Mouse (Mus musculus): ENCODE results near the gene Myl4. TPM values are rescaled to one million over a fixed set of nuclear protein-coding genes. Genes with fewer than 3 reads are reported as not detected.

Myl4 gene
- polyA plus RNA-seq, 1 experiment from 2014 or later = 6.1 TPM

DNA sequence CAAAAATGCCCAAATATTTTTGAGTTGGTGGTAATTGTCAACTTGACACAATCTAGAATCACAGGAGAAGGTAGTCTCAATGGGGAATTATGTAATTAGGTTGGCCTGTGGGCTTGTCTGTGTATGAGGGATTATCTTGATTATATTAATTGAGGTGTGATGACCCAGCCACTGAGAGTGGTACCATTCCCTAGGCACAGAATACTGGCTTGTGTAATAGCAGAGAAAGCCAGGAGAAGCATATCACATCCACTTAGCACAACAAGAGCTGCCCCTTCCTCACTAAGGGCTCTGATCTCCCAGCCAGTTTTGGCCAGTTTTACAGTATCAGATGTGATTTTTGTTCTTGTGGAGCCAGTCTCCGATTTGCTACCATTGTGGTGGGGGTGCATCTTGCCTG is 39.1 kb downstream of the Myl4 start:
- ATAC-seq (ENCODE audit: low FRiP score) = no peak
- Histone ChIP-seq H3K9me3 (replicated peaks) (peaks cover 16% of the 10 kb centered on the region; the same call in 1 of the 2 replicates), H3K4me3 (no peak overlapping the region), H3K9ac (no peak overlapping the region), H3K36me3 (no peaks in the 10 kb centered on the region), H3K27ac (no peak overlapping the region), H3K4me1 (no peaks in the 10 kb centered on the region), H3K27me3 (no peaks in the 10 kb centered on the region), H3K4me2 (replicated peaks) (no peak overlapping the region)
- 77% methylated on average over 1 of the region's 1 CpGs for WGBS

DNA sequence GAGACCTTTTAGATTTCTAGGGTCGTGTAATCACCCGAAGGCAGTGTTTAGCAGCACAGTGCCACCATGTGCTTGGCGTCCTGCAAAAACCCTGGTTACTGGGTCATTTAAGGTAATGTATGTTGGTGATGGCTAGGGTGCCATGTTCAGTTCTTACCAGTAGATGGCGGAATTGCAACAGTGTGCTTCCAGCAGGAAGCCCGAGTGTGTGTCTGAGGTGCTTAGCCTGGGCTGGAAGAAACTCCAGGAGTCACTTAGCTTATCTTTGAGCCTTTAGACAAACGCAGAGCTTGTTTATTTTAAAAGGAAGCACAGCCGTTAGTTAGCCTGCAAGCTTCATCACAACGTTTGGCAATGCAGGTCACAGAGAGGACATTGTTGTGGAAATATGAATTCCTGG is 39.7 kb downstream of the Myl4 start:
- H3K27me3 ChIP-seq = no peaks in the 10 kb centered on the region
- H3K9me3 ChIP-seq (replicated peaks) = peaks cover 16% of the 10 kb centered on the region; the same call in 1 of the 2 replicates
- H3K4me2 ChIP-seq (replicated peaks) = no peak overlapping the region
- no peaks in the 10 kb centered on the region for H3K36me3 ChIP-seq
- ATAC-seq (ENCODE audit: low FRiP score) = no peak
- no peak overlapping the region for H3K4me3 ChIP-seq
- 3% methylated on average over 8 of the region's 8 CpGs for WGBS
- H3K9ac ChIP-seq = no peak overlapping the region
- no peaks in the 10 kb centered on the region for H3K4me1 ChIP-seq
- H3K27ac ChIP-seq = no peak overlapping the region

DNA sequence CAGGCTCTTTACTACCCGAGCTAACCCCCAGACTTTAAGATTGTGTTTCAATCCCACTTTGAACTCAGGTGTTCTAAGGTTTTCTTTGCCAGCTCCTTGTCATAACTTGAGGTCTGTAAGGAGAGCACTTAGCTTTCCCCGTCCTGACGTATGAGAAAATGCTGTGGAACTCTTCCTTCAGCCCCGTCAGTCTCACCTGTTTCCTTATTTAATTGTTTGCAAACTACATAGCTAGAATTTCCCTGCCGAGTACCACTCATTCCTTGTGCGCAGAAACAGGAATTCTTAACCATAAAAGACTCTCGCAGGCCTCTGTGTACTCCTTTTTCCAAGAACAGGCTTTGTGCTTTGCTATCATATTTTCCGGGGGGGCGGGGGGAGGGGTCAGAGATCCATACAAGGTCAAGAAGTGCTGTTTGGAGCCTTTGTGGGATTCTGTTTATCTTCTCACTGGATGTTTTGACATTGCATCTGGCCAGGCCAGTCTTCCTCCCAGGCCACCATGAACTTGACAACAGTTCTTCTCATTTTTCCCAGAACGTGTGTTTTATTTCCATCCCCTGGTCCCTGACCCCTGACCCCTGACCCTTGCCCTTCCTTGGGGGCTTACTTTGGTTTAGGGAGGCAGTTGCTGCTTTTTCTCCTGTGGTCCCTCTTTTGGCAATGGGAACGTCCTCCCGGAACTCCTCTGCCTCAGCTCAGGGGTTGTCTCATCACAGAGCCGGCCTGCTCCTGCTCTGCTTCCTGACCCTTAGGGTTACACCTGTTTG is 41.8 kb downstream of the Myl4 start:
- no peak overlapping the region for H3K4me2 ChIP-seq (replicated peaks)
- H3K27me3 ChIP-seq = no peaks in the 10 kb centered on the region
- no peak overlapping the region for H3K4me3 ChIP-seq
- ATAC-seq (ENCODE audit: low FRiP score) = no peak
- no peak overlapping the region for H3K27ac ChIP-seq
- WGBS = 71% methylated on average over 13 of the region's 13 CpGs
- peaks cover 16% of the 10 kb centered on the region; the same call in 1 of the 2 replicates for H3K9me3 ChIP-seq (replicated peaks)
- H3K9ac ChIP-seq = no peak overlapping the region
- H3K36me3 ChIP-seq = no peaks in the 10 kb centered on the region
- H3K4me1 ChIP-seq = no peaks in the 10 kb centered on the region

DNA sequence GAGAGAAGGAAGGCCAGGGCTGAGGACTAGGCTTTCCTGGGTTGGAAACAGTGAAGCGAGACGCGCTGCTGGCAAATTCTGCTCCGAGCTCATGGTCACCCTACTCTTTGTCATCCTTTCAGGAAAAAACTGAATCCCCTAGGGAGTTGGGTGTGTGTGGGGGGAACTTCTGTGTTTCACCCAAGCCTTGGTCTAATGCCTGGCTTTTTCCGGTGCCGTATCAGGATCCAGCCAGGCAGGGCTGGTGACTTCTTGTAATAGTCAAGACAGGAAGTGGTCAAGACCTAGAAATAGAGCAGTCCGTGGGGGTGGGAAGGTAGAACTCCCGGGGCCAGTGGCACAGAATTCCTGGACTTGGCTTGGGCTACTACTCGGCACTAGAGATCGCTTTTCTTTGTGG is 45.9 kb downstream of the Myl4 start:
- no peaks in the 10 kb centered on the region for H3K36me3 ChIP-seq
- H3K9me3 ChIP-seq (replicated peaks) = no peaks in the 10 kb centered on the region
- no peaks in the 10 kb centered on the region for H3K4me1 ChIP-seq
- WGBS = 82% methylated on average over 10 of the region's 10 CpGs
- H3K27ac ChIP-seq = no peak overlapping the region
- no peaks in the 10 kb centered on the region for H3K27me3 ChIP-seq
- no peak overlapping the region for H3K4me3 ChIP-seq
- H3K4me2 ChIP-seq (replicated peaks) = no peak overlapping the region
- no peak for ATAC-seq (ENCODE audit: low FRiP score)
- H3K9ac ChIP-seq = no peak overlapping the region

DNA sequence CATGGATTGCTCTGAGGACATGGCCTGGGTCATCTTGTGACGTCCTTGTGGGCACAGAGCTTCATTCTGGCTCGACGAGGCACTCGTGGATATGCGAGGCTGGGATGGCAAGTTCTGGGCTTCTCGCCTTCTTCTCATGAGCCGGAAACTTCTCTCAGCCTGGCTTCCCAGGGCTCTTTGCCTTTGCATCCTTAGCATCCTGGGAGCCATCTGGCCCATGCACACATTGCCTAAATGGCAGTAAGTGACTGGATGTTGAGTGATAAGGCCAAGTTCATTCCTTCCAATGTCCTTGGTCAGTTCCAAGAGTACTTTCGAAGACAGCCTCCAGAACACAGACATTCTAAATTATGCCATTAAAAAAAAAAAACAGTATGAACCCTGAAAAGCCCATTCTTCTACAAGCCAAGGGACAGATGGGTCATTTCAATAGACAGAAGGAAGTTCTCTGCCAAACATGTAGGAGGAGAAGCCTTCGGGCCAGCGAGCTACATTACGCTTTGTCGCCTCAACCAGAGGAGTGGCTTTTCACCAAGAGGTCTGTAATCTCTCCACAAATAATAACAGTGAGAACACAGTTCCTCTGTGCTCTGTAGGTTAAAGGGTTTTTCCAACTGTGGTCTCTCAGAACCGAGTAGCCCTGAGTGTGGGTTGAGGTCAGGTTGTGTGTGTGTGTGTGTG is 48.9 kb downstream of the Myl4 start:
- Histone ChIP-seq H3K27me3 (peaks cover 2% of the 10 kb centered on the region; the same call in 1 of the 2 replicates), H3K4me1 (no peaks in the 10 kb centered on the region), H3K9ac (no peak overlapping the region), H3K4me2 (replicated peaks) (no peak overlapping the region), H3K27ac (no peak overlapping the region), H3K9me3 (replicated peaks) (no peaks in the 10 kb centered on the region), H3K4me3 (no peak overlapping the region), H3K36me3 (no peaks in the 10 kb centered on the region)
- 88% methylated on average over 13 of the region's 13 CpGs for WGBS
- ATAC-seq (ENCODE audit: low FRiP score) = no peak

DNA sequence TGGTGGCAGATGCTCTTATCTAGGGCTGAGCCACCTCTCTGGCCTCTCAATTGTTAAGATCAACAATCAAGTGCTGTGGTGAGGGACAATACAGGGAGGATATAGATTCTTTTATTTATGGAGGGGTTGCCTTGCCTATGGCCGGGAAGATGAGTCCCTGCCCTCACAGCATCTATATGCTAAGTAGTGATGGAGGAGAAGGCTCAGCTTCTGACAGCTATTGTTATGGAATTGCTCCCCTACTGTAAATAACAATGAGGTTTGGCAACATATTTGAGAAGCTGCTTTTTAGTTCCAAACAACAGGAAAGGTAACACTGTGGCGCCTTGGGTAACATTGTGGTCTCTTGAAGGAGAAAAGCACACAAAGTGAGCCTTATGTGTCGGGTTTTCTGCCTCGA is 50.2 kb downstream of the Myl4 start:
- no peaks in the 10 kb centered on the region for H3K36me3 ChIP-seq
- no peak overlapping the region for H3K4me3 ChIP-seq
- 32% methylated on average over 4 of the region's 4 CpGs for WGBS
- no peaks in the 10 kb centered on the region for H3K4me1 ChIP-seq
- no peaks in the 10 kb centered on the region for H3K9me3 ChIP-seq (replicated peaks)
- H3K4me2 ChIP-seq (replicated peaks) = no peak overlapping the region
- no peak overlapping the region for H3K9ac ChIP-seq
- H3K27ac ChIP-seq = no peak overlapping the region
- peaks cover 4% of the 10 kb centered on the region; the same call in 1 of the 2 replicates for H3K27me3 ChIP-seq
- ATAC-seq (ENCODE audit: low FRiP score) = no peak

DNA sequence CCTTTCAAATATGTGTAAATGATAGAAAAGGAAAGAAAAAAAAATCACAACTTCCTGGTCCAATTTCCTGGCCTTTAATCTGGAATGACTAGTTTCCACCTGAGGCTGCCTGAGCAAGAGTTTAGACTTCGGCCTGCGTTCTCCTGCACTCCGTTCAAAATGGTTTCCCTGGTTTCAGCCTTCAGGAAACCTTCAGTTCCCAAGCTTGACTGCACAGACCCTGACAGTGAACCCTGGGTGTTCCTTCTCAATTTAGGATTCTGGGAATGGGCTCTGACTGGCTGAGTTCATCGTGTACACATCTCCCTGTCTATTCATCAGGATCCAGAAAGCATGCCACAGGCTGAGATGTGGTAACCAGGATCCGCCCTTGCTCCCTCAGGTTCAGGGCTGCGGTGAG is 53.7 kb downstream of the Myl4 start:
- no peak overlapping the region for H3K4me3 ChIP-seq
- 43% methylated on average over 6 of the region's 6 CpGs for WGBS
- H3K4me1 ChIP-seq = peaks cover 4% of the 10 kb centered on the region; the same call in 1 of the 2 replicates
- ATAC-seq (ENCODE audit: low FRiP score) = no peak
- no peaks in the 10 kb centered on the region for H3K36me3 ChIP-seq
- H3K27me3 ChIP-seq = peaks cover 36% of the 10 kb centered on the region
- no peaks in the 10 kb centered on the region for H3K9me3 ChIP-seq (replicated peaks)
- no peak overlapping the region for H3K9ac ChIP-seq
- H3K4me2 ChIP-seq (replicated peaks) = no peak overlapping the region
- no peak overlapping the region for H3K27ac ChIP-seq

DNA sequence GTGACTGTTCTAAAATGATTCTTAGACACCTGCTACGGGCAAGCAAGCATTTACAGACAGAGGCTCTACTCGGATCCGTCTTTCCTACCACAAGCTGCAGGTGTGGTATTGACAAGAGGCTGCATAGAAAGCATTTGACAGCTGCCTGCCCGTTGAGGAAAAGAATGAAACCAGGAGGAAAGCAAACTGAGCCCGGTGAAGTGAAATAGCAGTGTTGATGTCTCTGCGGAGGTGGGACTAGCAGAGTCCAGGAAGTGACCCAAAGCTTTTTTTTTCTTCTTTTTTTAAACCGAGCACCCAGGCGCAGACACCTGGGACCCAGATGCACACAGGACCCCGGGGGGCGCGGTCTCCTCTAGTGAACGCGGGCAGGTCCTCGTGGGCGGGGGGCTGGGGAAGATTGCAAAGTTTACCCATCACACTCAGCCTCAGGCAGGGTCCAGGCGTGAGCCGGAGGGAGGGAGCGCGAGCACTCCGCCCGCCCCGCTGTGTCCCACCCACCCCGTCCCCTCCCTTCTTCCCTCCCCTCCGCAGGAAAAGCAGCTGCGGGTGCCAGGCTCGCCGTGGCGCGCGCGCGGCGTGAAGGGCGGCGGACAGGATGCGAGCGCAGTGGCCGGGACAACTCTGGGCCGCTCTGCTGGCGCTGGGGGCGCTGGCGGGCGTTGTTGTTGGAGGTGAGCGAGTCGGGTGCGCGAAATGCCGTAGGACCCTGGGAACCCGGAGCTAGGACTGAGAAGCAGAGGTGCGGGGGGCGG is 57.2 kb downstream of the Myl4 start, which contains the start of gene Itgb3:
Gene Itgb3 (plus strand): TSS at position 510 of the 755 bp plus-strand sequence.
- Histone ChIP-seq H3K9ac (peak within 1 kb of the TSS; percentile 59), H3K4me1 (peaks cover 4% of the 10 kb centered on the region; the same call in 1 of the 2 replicates), H3K4me2 (replicated peaks) (peak within 1 kb of the TSS; percentile 97), H3K4me3 (peak within 1 kb of the TSS; percentile 53), H3K9me3 (replicated peaks) (no peaks in the 10 kb centered on the region), H3K27me3 (peaks cover 55% of the 10 kb centered on the region), H3K27ac (no peak within 1 kb of the TSS), H3K36me3 (no peaks in the 10 kb centered on the region)
- under 1% methylated on average over 42 of the region's 51 CpGs for WGBS
- peak; percentile 84 for ATAC-seq (ENCODE audit: low FRiP score)

DNA sequence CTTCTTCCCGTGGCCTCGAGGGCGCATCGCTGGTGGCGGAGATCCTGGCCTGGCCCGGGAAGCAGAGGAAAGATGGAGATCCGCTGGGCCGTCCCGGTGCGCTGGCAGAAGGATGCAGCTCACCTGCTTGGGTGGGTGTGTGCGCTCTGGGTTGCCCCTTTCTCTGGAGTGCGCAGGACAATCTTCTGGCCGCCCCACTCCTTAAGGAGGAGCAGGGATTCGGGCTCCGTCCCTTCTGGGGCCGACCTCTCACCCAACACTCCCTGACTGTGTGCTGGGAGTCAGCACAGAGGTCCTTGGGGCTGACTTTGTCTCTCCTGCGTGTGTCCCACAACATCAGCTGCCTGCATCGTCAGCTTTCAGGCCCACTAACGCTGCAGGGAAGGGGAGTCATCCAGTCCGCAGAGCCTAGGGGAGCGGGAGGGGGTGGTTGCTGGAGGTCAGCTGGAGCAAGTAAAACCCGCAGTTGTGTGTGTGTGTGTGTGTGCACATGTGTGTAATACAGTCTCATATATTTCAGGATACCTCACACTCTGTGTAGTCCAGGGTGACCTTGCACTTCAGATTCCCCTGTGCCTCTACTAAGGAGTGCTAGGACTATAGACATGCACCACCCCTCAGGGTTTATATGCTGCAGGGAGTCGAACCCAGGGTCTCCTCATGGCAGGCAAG is 57.9 kb downstream of the Myl4 start:
- ATAC-seq (ENCODE audit: low FRiP score) = peak; percentile 60

DNA sequence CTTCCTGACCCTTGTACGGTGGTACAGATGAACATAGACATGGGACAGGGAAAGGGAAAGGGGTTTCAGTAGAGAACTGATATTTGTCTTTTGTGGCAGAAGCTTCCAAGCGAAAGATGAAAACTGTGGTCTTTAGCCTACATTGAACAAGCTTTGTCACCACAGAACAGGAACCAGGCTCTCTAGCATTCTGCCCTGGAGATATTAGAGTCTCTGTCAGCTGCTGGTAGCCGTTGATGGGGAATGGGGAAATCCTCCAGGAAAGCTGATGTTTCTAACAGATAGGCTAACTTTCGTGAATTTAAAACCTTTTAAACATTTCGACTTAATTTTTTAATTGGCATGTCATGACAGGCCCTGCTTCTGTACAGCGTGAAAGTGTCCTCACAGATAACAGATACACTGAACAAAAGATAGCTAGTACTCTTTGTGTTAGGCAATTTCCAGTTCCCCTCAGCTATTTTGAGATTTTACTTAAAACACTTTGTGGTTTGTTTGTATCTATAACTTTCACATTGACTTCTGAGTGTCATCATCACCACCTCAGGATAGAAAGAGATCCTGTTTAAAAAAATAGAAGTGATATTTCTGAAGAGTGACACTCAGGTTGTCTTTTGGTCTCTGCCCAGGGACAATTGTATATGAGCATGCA is 58.7 kb downstream of the Myl4 start:
- ATAC-seq (ENCODE audit: low FRiP score) = no peak
- peaks cover 55% of the 10 kb centered on the region for H3K27me3 ChIP-seq
- no peaks in the 10 kb centered on the region for H3K9me3 ChIP-seq (replicated peaks)

More for the DNA sequence above, 57.9 kb downstream of the Myl4 start:
- Histone ChIP-seq H3K4me2 (replicated peaks) (peak overlapping the region; percentile 97), H3K36me3 (no peaks in the 10 kb centered on the region), H3K4me3 (peak overlapping the region; percentile 53), H3K27ac (no peak overlapping the region), H3K9ac (peak overlapping the region; percentile 59), H3K27me3 (peaks cover 55% of the 10 kb centered on the region), H3K4me1 (peaks cover 4% of the 10 kb centered on the region; the same call in 1 of the 2 replicates), H3K9me3 (replicated peaks) (no peaks in the 10 kb centered on the region)
- WGBS = 2% methylated on average over 23 of the region's 23 CpGs

DNA sequence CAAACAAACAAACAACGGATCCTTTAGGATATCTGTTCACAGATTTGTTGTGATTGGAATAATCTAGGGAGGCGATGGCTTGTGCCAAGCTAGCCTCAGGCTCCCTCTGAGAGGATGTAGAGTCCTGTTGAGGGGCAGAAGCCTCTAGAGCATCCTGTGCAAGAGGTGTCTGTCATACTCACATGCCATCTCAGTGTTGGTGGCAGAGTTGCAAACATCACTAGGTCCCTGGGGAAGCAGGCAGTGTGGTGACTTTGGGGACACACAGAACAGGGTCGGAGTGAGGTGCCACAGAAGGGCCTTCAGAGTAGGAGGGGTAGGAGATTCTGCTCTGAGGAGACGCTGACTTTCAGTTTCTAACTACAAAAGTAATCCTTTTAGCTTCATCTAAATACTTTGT is 59.3 kb downstream of the Myl4 start:
- Histone ChIP-seq H3K36me3 (no peaks in the 10 kb centered on the region), H3K9ac (no peak overlapping the region), H3K4me2 (replicated peaks) (no peak overlapping the region), H3K4me1 (peaks cover 4% of the 10 kb centered on the region; the same call in 1 of the 2 replicates), H3K4me3 (no peak overlapping the region), H3K27me3 (peaks cover 50% of the 10 kb centered on the region), H3K9me3 (replicated peaks) (no peaks in the 10 kb centered on the region), H3K27ac (no peak overlapping the region)
- no peak for ATAC-seq (ENCODE audit: low FRiP score)
- 59% methylated on average over 4 of the region's 4 CpGs for WGBS

More for the DNA sequence above, 58.7 kb downstream of the Myl4 start:
- Histone ChIP-seq H3K4me1 (peaks cover 4% of the 10 kb centered on the region; the same call in 1 of the 2 replicates), H3K36me3 (no peaks in the 10 kb centered on the region), H3K27ac (no peak overlapping the region), H3K4me2 (replicated peaks) (no peak overlapping the region), H3K9ac (no peak overlapping the region), H3K4me3 (no peak overlapping the region)
- 70% methylated on average over 6 of the region's 6 CpGs for WGBS
